Mouse (Mus musculus) hindbrain, embryonic 14.5 days (tissue): ENCODE measurements around the gene Zfp523. TPM values are rescaled to one million over a fixed set of nuclear protein-coding genes. Genes with fewer than 3 reads are reported as not detected.

Experiments used
- ATAC-seq: fragments of 200-750 bp; cut with Nextera tagmentation; 2 replicates; pipeline ENCODE4 v1.8.0; 2017; ENCODE audit warnings: moderate number of reproducible peaks, mild to moderate bottlenecking, moderate TSS enrichment, moderate library complexity; ENCODE audit not compliant: low FRiP score
- DNase-seq: peaks from one replicate; pipeline ENCODE4 v3.0.0-alpha.2; 2015; ENCODE audit warnings: low spot score
- H3K27ac ChIP-seq: fragments of 300-500 bp; sonication (generic); 2 replicates; pipeline ENCODE4 v1.5.1; 2014; ENCODE audit warnings: mild to moderate bottlenecking, moderate library complexity
- H3K27me3 ChIP-seq: fragments of 300-500 bp; sonication (generic); 2 replicates; pipeline ENCODE4 v1.6.1; 2014; ENCODE audit warnings: mild to moderate bottlenecking, low read length, mixed read lengths; ENCODE audit not compliant: control insufficient read depth, insufficient read depth
- H3K36me3 ChIP-seq: fragments of 300-500 bp; sonication (generic); replicated peaks from 2 replicates; pipeline ENCODE4 v1.6.1; 2014; ENCODE audit not compliant: control insufficient read depth, insufficient read depth
- H3K4me1 ChIP-seq: fragments of 300-500 bp; sonication (generic); replicated peaks from 2 replicates; pipeline ENCODE4 v1.6.1; 2014; ENCODE audit warnings: antibody characterized with exemption, low read length, mixed read lengths; ENCODE audit not compliant: control insufficient read depth, insufficient read depth
- H3K4me2 ChIP-seq: fragments of 300-500 bp; sonication (generic); replicated peaks from 2 replicates; pipeline ENCODE4 v1.6.1; 2014; ENCODE audit warnings: mild to moderate bottlenecking, moderate library complexity
- H3K4me3 ChIP-seq: fragments of 300-500 bp; sonication (generic); replicated peaks from 2 replicates; pipeline ENCODE4 v1.5.1; 2014; ENCODE audit warnings: mild to moderate bottlenecking, low read length
- H3K9ac ChIP-seq: fragments of 300-500 bp; sonication (generic); 2 replicates; pipeline ENCODE4 v1.6.1; 2014
- H3K9me3 ChIP-seq: fragments of 300-500 bp; sonication (generic); 2 replicates; pipeline ENCODE4 v1.6.1; 2016; ENCODE audit warnings: low read length; ENCODE audit not compliant: control insufficient read depth
- WGBS: fragments of 180-500 bp; shearing (Covaris S2); extraction: QIAGEN DNeasy Blood & Tissue Kit; methylation state at CpG from one replicate; pipeline ENCODE4 v1.1.7; 2014; 5-methylcytosine and 5-hydroxymethylcytosine counted together
- polyA plus RNA-seq: library from polyadenylated mRNA; unstranded; fragments of >200 nt; fragmentation: Nextera tagmentation; extraction: Ambion mirVana; gene quantifications from 2 replicates; pipeline ENCODE4 v1.2.1, GENCODE M21; 2014

The Zfp523 gene
- polyA plus RNA-seq, 1 experiment from 2014 or later: 40.9 TPM

GRCm38 (mm10) chr17:28204052-28204720, 27.3 kb downstream of the Zfp523 start:
- peaks cover 5% of the 10 kb centered on the region; the same call in 1 of the 2 replicates for H3K4me1 ChIP-seq
- H3K27ac ChIP-seq: no peak overlapping the region
- H3K27me3 ChIP-seq: no peaks in the 10 kb centered on the region
- H3K9me3 ChIP-seq: no peaks in the 10 kb centered on the region
- no peak overlapping the region for H3K4me2 ChIP-seq
- peak; percentile 70 for DNase-seq
- no peak overlapping the region for H3K4me3 ChIP-seq
- ATAC-seq: no peak
- peaks cover 46% of the 10 kb centered on the region for H3K36me3 ChIP-seq
- H3K9ac ChIP-seq: no peak overlapping the region
- WGBS: 41% methylated on average over 14 of the region's 14 CpGs

- Histone ChIP-seq H3K9ac (no peak overlapping the region), H3K27ac (no peak overlapping the region), H3K4me1 (peaks cover 5% of the 10 kb centered on the region; the same call in 1 of the 2 replicates), H3K4me3 (no peak overlapping the region), H3K36me3 (peaks cover 34% of the 10 kb centered on the region), H3K27me3 (no peaks in the 10 kb centered on the region), H3K9me3 (no peaks in the 10 kb centered on the region), H3K4me2 (no peak overlapping the region)
- 91% methylated on average over 8 of the region's 8 CpGs for WGBS
- ATAC-seq (no peak), DNase-seq (no peak)
These were observed 28.5 kb downstream of the Zfp523 start for GRCm38 (mm10) chr17:28205443-28205842.

GRCm38 (mm10) chr17:28207092-28207491, 30.2 kb downstream of the Zfp523 start:
- ATAC-seq: no peak
- Histone ChIP-seq H3K36me3 (peaks cover 17% of the 10 kb centered on the region), H3K4me2 (no peak overlapping the region), H3K9ac (no peak overlapping the region), H3K4me3 (no peak overlapping the region), H3K27me3 (no peaks in the 10 kb centered on the region), H3K27ac (0 out of 2 replicates have a peak overlapping the region, but pooled peaks have one; percentile 33), H3K9me3 (no peaks in the 10 kb centered on the region), H3K4me1 (peaks cover 5% of the 10 kb centered on the region; the same call in 1 of the 2 replicates)
- 78% methylated on average over 8 of the region's 8 CpGs for WGBS
- DNase-seq: no peak

GRCm38 (mm10) chr17:28207591-28208313, 30.8 kb downstream of the Zfp523 start, which contains the start of gene Def6:
Gene Def6, plus strand, starts transcription at chr17:28207778.
- WGBS: 24% methylated on average over 26 of the region's 26 CpGs
- peak within 1 kb of the TSS; percentile 26 for H3K9ac ChIP-seq
- H3K4me3 ChIP-seq: no peak within 1 kb of the TSS; the same call in 1 of the 2 replicates
- H3K9me3 ChIP-seq: no peaks in the 10 kb centered on the region
- ATAC-seq (peak; percentile 61; the same call in 1 of the 2 replicates), DNase-seq (peak; percentile 46)
- peak within 1 kb of the TSS; percentile 34 for H3K4me2 ChIP-seq
- H3K27me3 ChIP-seq: no peaks in the 10 kb centered on the region
- peak within 1 kb of the TSS; percentile 33; the same call in 1 of the 2 replicates for H3K27ac ChIP-seq
- H3K4me1 ChIP-seq: peaks cover 5% of the 10 kb centered on the region; the same call in 1 of the 2 replicates
- H3K36me3 ChIP-seq: peaks cover 11% of the 10 kb centered on the region

GRCm38 (mm10) chr17:28208314-28208612, 31.3 kb downstream of the Zfp523 start:
- no peak overlapping the region for H3K27ac ChIP-seq
- peak overlapping the region; percentile 34 for H3K4me2 ChIP-seq
- no peak overlapping the region; the same call in 1 of the 2 replicates for H3K9ac ChIP-seq
- no peak overlapping the region; the same call in 1 of the 2 replicates for H3K4me3 ChIP-seq
- H3K4me1 ChIP-seq: peaks cover 5% of the 10 kb centered on the region; the same call in 1 of the 2 replicates
- no peaks in the 10 kb centered on the region for H3K27me3 ChIP-seq
- DNase-seq (no peak), ATAC-seq (no peak)
- H3K36me3 ChIP-seq: peaks cover 6% of the 10 kb centered on the region
- WGBS: 89% methylated on average over 8 of the region's 8 CpGs
- H3K9me3 ChIP-seq: no peaks in the 10 kb centered on the region

- H3K4me1 ChIP-seq: peaks cover 5% of the 10 kb centered on the region; the same call in 1 of the 2 replicates
- H3K27ac ChIP-seq: no peak overlapping the region
- no peak overlapping the region for H3K4me2 ChIP-seq
- ATAC-seq (no peak), DNase-seq (no peak)
- H3K4me3 ChIP-seq: no peak overlapping the region
- H3K9me3 ChIP-seq: no peaks in the 10 kb centered on the region
- H3K27me3 ChIP-seq: no peaks in the 10 kb centered on the region
- WGBS: 72% methylated on average over 4 of the region's 4 CpGs
- no peaks in the 10 kb centered on the region; the same call in 1 of the 2 replicates for H3K36me3 ChIP-seq
- no peak overlapping the region for H3K9ac ChIP-seq
These were observed 32.7 kb downstream of the Zfp523 start for GRCm38 (mm10) chr17:28209457-28210110.

GRCm38 (mm10) chr17:28211921-28212341, 35.0 kb downstream of the Zfp523 start:
- ATAC-seq (no peak), DNase-seq (no peak)
- 83% methylated on average over 6 of the region's 6 CpGs for WGBS
- no peak overlapping the region for H3K9ac ChIP-seq
- peaks cover 5% of the 10 kb centered on the region; the same call in 1 of the 2 replicates for H3K4me1 ChIP-seq
- no peaks in the 10 kb centered on the region for H3K27me3 ChIP-seq
- no peak overlapping the region for H3K4me2 ChIP-seq
- H3K4me3 ChIP-seq: no peak overlapping the region
- H3K27ac ChIP-seq: no peak overlapping the region
- H3K9me3 ChIP-seq: no peaks in the 10 kb centered on the region
- no peaks in the 10 kb centered on the region for H3K36me3 ChIP-seq

GRCm38 (mm10) chr17:28212391-28212790, 35.5 kb downstream of the Zfp523 start:
- DNase-seq (no peak), ATAC-seq (no peak)
- Histone ChIP-seq H3K4me3 (no peak overlapping the region), H3K36me3 (no peaks in the 10 kb centered on the region), H3K27me3 (no peaks in the 10 kb centered on the region), H3K4me2 (no peak overlapping the region), H3K4me1 (peaks cover 5% of the 10 kb centered on the region; the same call in 1 of the 2 replicates), H3K9ac (no peak overlapping the region), H3K27ac (no peak overlapping the region), H3K9me3 (no peaks in the 10 kb centered on the region)
- WGBS: 79% methylated on average over 9 of the region's 9 CpGs

- no peaks in the 10 kb centered on the region for H3K4me1 ChIP-seq
These were observed 36.3 kb downstream of the Zfp523 start for GRCm38 (mm10) chr17:28213236-28213635.

More at GRCm38 (mm10) chr17:28213236-28213635, 36.3 kb downstream of the Zfp523 start:
- Histone ChIP-seq H3K4me3 (no peak overlapping the region), H3K4me2 (no peak overlapping the region), H3K27me3 (no peaks in the 10 kb centered on the region), H3K27ac (no peak overlapping the region), H3K36me3 (no peaks in the 10 kb centered on the region), H3K9me3 (no peaks in the 10 kb centered on the region), H3K9ac (no peak overlapping the region)
- 31% methylated on average over 4 of the region's 4 CpGs for WGBS
- DNase-seq (no peak), ATAC-seq (no peak)
